Mouse (Mus musculus) right cerebral cortex, postnatal 14 days (tissue): Measurements from ENCODE around the gene Rubcnl.

ENCODE experiments used
- DNase-seq: peaks from one replicate; pipeline ENCODE4 v3.0.0; 2022

Rubcnl gene

GRCm38 (mm10) chr14:75015856-75016714 lies at the start of gene Rubcnl:
Gene Rubcnl, plus strand, starts transcription at chr14:75016027.
- DNase-seq = peak; percentile 72

- DNase-seq = no peak
Observed at GRCm38 (mm10) chr14:74972216-74972615, 43.6 kb upstream of the Rubcnl start.

- no peak for DNase-seq
Observed at GRCm38 (mm10) chr14:74972687-74973086, 43.1 kb upstream of the Rubcnl start.

- DNase-seq = no peak
Observed at GRCm38 (mm10) chr14:74974136-74974651, 41.6 kb upstream of the Rubcnl start.

GRCm38 (mm10) chr14:74976972-74977371 lies 38.9 kb upstream of the Rubcnl start:
- DNase-seq = no peak

- no peak for DNase-seq
Observed at GRCm38 (mm10) chr14:74981016-74981415, 34.8 kb upstream of the Rubcnl start.

- no peak for DNase-seq
Observed at GRCm38 (mm10) chr14:74983079-74983478, 32.7 kb upstream of the Rubcnl start.

GRCm38 (mm10) chr14:74984817-74985391 lies 30.9 kb upstream of the Rubcnl start:
- DNase-seq = no peak

- no peak for DNase-seq
Observed at GRCm38 (mm10) chr14:74985658-74986057, 30.2 kb upstream of the Rubcnl start.

- DNase-seq = no peak
Observed at GRCm38 (mm10) chr14:74986527-74986926, 29.3 kb upstream of the Rubcnl start.

GRCm38 (mm10) chr14:74989322-74989721 lies 26.5 kb upstream of the Rubcnl start:
- no peak for DNase-seq

GRCm38 (mm10) chr14:74989909-74990308 lies 25.9 kb upstream of the Rubcnl start:
- DNase-seq = no peak

- DNase-seq = no peak
Observed at GRCm38 (mm10) chr14:74990504-74990903, 25.3 kb upstream of the Rubcnl start.

- no peak for DNase-seq
Observed at GRCm38 (mm10) chr14:74996556-74996955, 19.3 kb upstream of the Rubcnl start.

- no peak for DNase-seq
Observed at GRCm38 (mm10) chr14:74997041-74997440, 18.8 kb upstream of the Rubcnl start.

- no peak for DNase-seq
Observed at GRCm38 (mm10) chr14:75001364-75001763, 14.5 kb upstream of the Rubcnl start.

GRCm38 (mm10) chr14:75003356-75003755 lies 12.5 kb upstream of the Rubcnl start:
- DNase-seq = no peak

GRCm38 (mm10) chr14:75005478-75006199 lies 10.2 kb upstream of the Rubcnl start:
- DNase-seq = no peak

- DNase-seq = no peak
Observed at GRCm38 (mm10) chr14:75010346-75010745, 5.5 kb upstream of the Rubcnl start.

GRCm38 (mm10) chr14:75010986-75011655 lies 4.7 kb upstream of the Rubcnl start:
- DNase-seq = no peak

GRCm38 (mm10) chr14:75016715-75017020 lies 841 bp downstream of the Rubcnl start:
- no peak for DNase-seq

GRCm38 (mm10) chr14:75017277-75017676 lies 1.4 kb downstream of the Rubcnl start:
- no peak for DNase-seq
